Mouse (Mus musculus) neural tube, embryonic 11.5 days (tissue): ENCODE results near the gene Mtx1. TPM values are rescaled to one million over a fixed set of nuclear protein-coding genes. Genes with fewer than 3 reads are reported as not detected.

ENCODE experiments used
- ATAC-seq: fragments of 200-750 bp; cut with Nextera tagmentation; 2 replicates; pipeline ENCODE4 v1.8.0; 2017; ENCODE audit warnings: moderate number of reproducible peaks, mild to moderate bottlenecking, moderate TSS enrichment, moderate library complexity; ENCODE audit not compliant: insufficient read depth, low FRiP score, low TSS enrichment
- DNase-seq: peaks from one replicate; pipeline ENCODE4 v3.0.0-alpha.2; 2015; ENCODE audit warnings: low spot score
- H3K27ac ChIP-seq: fragments of 300-500 bp; sonication (generic); 2 replicates; pipeline ENCODE4 v1.5.1; 2014; ENCODE audit warnings: low read depth, mild to moderate bottlenecking, low read length
- H3K27me3 ChIP-seq: fragments of 300-500 bp; sonication (generic); 2 replicates; pipeline ENCODE4 v1.6.1; 2014; ENCODE audit warnings: mild to moderate bottlenecking, low read length, mixed read lengths; ENCODE audit not compliant: control insufficient read depth, insufficient read depth
- H3K36me3 ChIP-seq: fragments of 300-500 bp; sonication (generic); 2 replicates; pipeline ENCODE4 v1.6.1; 2014; ENCODE audit warnings: mild to moderate bottlenecking, low read length, moderate library complexity, mixed read lengths; ENCODE audit not compliant: control insufficient read depth, insufficient read depth
- H3K4me1 ChIP-seq: fragments of 300-500 bp; sonication (generic); 2 replicates; pipeline ENCODE4 v1.6.1; 2014; ENCODE audit warnings: low read length, mixed read lengths; ENCODE audit not compliant: control insufficient read depth, insufficient read depth
- H3K4me2 ChIP-seq: fragments of 300-500 bp; sonication (generic); 2 replicates; pipeline ENCODE4 v1.6.1; 2014; ENCODE audit warnings: low read depth, mild to moderate bottlenecking, moderate library complexity
- H3K4me3 ChIP-seq: fragments of 300-500 bp; sonication (generic); 2 replicates; pipeline ENCODE4 v1.5.1; 2014; ENCODE audit warnings: low read depth, low read length
- H3K9ac ChIP-seq: fragments of 300-500 bp; sonication (generic); 2 replicates; pipeline ENCODE4 v1.6.1; 2014; ENCODE audit warnings: mild to moderate bottlenecking, low read length
- H3K9me3 ChIP-seq: fragments of 300-500 bp; sonication (generic); 2 replicates; pipeline ENCODE4 v1.6.1; 2016; ENCODE audit warnings: low read length; ENCODE audit not compliant: control insufficient read depth
- WGBS: fragments of 180-500 bp; shearing (Covaris S2); extraction: QIAGEN DNeasy Blood & Tissue Kit; methylation state at CpG from one replicate; pipeline ENCODE4 v1.1.7; 2014; 5-methylcytosine and 5-hydroxymethylcytosine counted together
- polyA plus RNA-seq: library from polyadenylated mRNA; unstranded; fragments of >200 nt; fragmentation: Nextera tagmentation; extraction: Ambion mirVana; gene quantifications from 2 replicates; pipeline ENCODE4 v1.2.1, GENCODE M21; 2014

Gene Mtx1
- polyA plus RNA-seq, 1 experiment from 2014 or later = 181 TPM

GRCm38 (mm10) chr3:89244982-89245687 is 18.2 kb upstream of the Mtx1 start:
- H3K27ac ChIP-seq = peak overlapping the region; percentile 62
- peak overlapping the region; percentile 70 for H3K4me3 ChIP-seq
- peak overlapping the region; percentile 86 for H3K4me2 ChIP-seq
- DNase-seq = peak; percentile 74
- H3K27me3 ChIP-seq = no peaks in the 10 kb centered on the region
- 0 out of 2 replicates have a peak, but pooled peaks cover 3% of the 10 kb centered on the region for H3K36me3 ChIP-seq
- peak overlapping the region; percentile 54 for H3K9ac ChIP-seq
- WGBS = 1% methylated on average over 21 of the region's 26 CpGs
- H3K9me3 ChIP-seq = no peaks in the 10 kb centered on the region
- H3K4me1 ChIP-seq = peaks cover 23% of the 10 kb centered on the region
- peak; percentile 51 for ATAC-seq

GRCm38 (mm10) chr3:89244158-89244981 is 17.5 kb upstream of the Mtx1 start:
- no peaks in the 10 kb centered on the region for H3K27me3 ChIP-seq
- WGBS = 13% methylated on average over 25 of the region's 25 CpGs
- peak overlapping the region; percentile 70 for H3K4me3 ChIP-seq
- peak overlapping the region; percentile 62; the same call in 1 of the 2 replicates for H3K27ac ChIP-seq
- no peaks in the 10 kb centered on the region for H3K9me3 ChIP-seq
- H3K9ac ChIP-seq = peak overlapping the region; percentile 54
- H3K4me1 ChIP-seq = peaks cover 23% of the 10 kb centered on the region
- ATAC-seq = peak; percentile 31; the same call in 1 of the 2 replicates
- H3K4me2 ChIP-seq = peak overlapping the region; percentile 86
- H3K36me3 ChIP-seq = 0 out of 2 replicates have a peak, but pooled peaks cover 3% of the 10 kb centered on the region
- no peak for DNase-seq

GRCm38 (mm10) chr3:89243609-89244008 is 16.7 kb upstream of the Mtx1 start:
- H3K9me3 ChIP-seq = no peaks in the 10 kb centered on the region
- peaks cover 23% of the 10 kb centered on the region for H3K4me1 ChIP-seq
- peak overlapping the region; percentile 62; the same call in 1 of the 2 replicates for H3K27ac ChIP-seq
- DNase-seq = peak; percentile 61
- peak overlapping the region; percentile 86 for H3K4me2 ChIP-seq
- WGBS = 11% methylated on average over 14 of the region's 14 CpGs
- no peaks in the 10 kb centered on the region for H3K27me3 ChIP-seq
- peaks cover 3% of the 10 kb centered on the region; the same call in 1 of the 2 replicates for H3K36me3 ChIP-seq
- H3K4me3 ChIP-seq = peak overlapping the region; percentile 70; the same call in 1 of the 2 replicates
- no peak for ATAC-seq
- H3K9ac ChIP-seq = no peak overlapping the region

- no peak for DNase-seq
- no peaks in the 10 kb centered on the region; the same call in 1 of the 2 replicates for H3K36me3 ChIP-seq
- no peak overlapping the region for H3K27ac ChIP-seq
- no peak for ATAC-seq
- peaks cover 23% of the 10 kb centered on the region for H3K4me1 ChIP-seq
- H3K27me3 ChIP-seq = no peaks in the 10 kb centered on the region
- H3K9ac ChIP-seq = no peak overlapping the region
- 74% methylated on average over 9 of the region's 9 CpGs for WGBS
- no peak overlapping the region for H3K4me3 ChIP-seq
- no peaks in the 10 kb centered on the region for H3K9me3 ChIP-seq
- H3K4me2 ChIP-seq = no peak overlapping the region
These were observed 15.5 kb upstream of the Mtx1 start for GRCm38 (mm10) chr3:89242331-89242895.

- Histone ChIP-seq H3K9ac (no peak overlapping the region), H3K9me3 (no peaks in the 10 kb centered on the region), H3K27me3 (no peaks in the 10 kb centered on the region), H3K36me3 (no peaks in the 10 kb centered on the region; the same call in none of the 2 replicates), H3K4me1 (peaks cover 3% of the 10 kb centered on the region), H3K4me2 (no peak overlapping the region), H3K27ac (no peak overlapping the region), H3K4me3 (no peak overlapping the region)
- 65% methylated on average over 6 of the region's 12 CpGs for WGBS
- no peak for DNase-seq
- no peak for ATAC-seq
These were observed 11.6 kb upstream of the Mtx1 start for GRCm38 (mm10) chr3:89238494-89238893.

- Histone ChIP-seq H3K4me3 (no peak overlapping the region), H3K27ac (no peak overlapping the region), H3K9ac (no peak overlapping the region), H3K9me3 (no peaks in the 10 kb centered on the region), H3K4me2 (no peak overlapping the region), H3K4me1 (no peaks in the 10 kb centered on the region), H3K36me3 (no peaks in the 10 kb centered on the region; the same call in none of the 2 replicates), H3K27me3 (no peaks in the 10 kb centered on the region)
- ATAC-seq (no peak), DNase-seq (no peak)
- 93% methylated on average over 21 of the region's 21 CpGs for WGBS
These were observed 10.8 kb upstream of the Mtx1 start for GRCm38 (mm10) chr3:89237682-89238081.

- DNase-seq = no peak
- no peak overlapping the region for H3K4me2 ChIP-seq
- H3K27ac ChIP-seq = no peak overlapping the region
- WGBS = 93% methylated on average over 10 of the region's 10 CpGs
- no peaks in the 10 kb centered on the region for H3K27me3 ChIP-seq
- H3K9ac ChIP-seq = no peak overlapping the region
- H3K9me3 ChIP-seq = no peaks in the 10 kb centered on the region
- H3K36me3 ChIP-seq = no peaks in the 10 kb centered on the region; the same call in none of the 2 replicates
- H3K4me3 ChIP-seq = no peak overlapping the region
- H3K4me1 ChIP-seq = no peaks in the 10 kb centered on the region
- no peak for ATAC-seq
These were observed 9.6 kb upstream of the Mtx1 start for GRCm38 (mm10) chr3:89236516-89236915.

GRCm38 (mm10) chr3:89233562-89234110 is 6.7 kb upstream of the Mtx1 start:
- Histone ChIP-seq H3K27me3 (no peaks in the 10 kb centered on the region), H3K4me3 (no peak overlapping the region), H3K27ac (no peak overlapping the region), H3K4me2 (no peak overlapping the region), H3K36me3 (no peaks in the 10 kb centered on the region; the same call in 1 of the 2 replicates), H3K9me3 (no peaks in the 10 kb centered on the region), H3K9ac (no peak overlapping the region), H3K4me1 (no peaks in the 10 kb centered on the region)
- DNase-seq = no peak
- WGBS = 90% methylated on average over 14 of the region's 14 CpGs
- no peak for ATAC-seq
